Mouse (Mus musculus): ENCODE measurements around the gene Efhc1.

GRCm38 (mm10) chr1:20943016-20943415 is 8.4 kb upstream of the Efhc1 start:
- TF ChIP-seq CTCF (IDR thresholded peaks at IDR 0.05; ENCODE audit: extremely low read depth, insufficient read depth, low read length), result no peak
- TF ChIP-seq POLR2A (IDR thresholded peaks at IDR 0.05; ENCODE audit: extremely low read depth, insufficient read depth, low read length), result no peak

All from cortical plate, adult 2 months (tissue).